Mouse (Mus musculus) CH12.LX (cell line): ENCODE data around the gene Cks2. TPM values are rescaled to one million over a fixed set of nuclear protein-coding genes. Genes with fewer than 3 reads are reported as not detected.

Source experiments
- DNase-seq: peaks from one replicate; pipeline ENCODE4 v3.0.0-alpha.2; 2013; ENCODE audit errors: extremely low read depth
- H3K27ac ChIP-seq: 2 replicates; pipeline ENCODE4 v1.5.1; 2012; ENCODE audit warnings: low read depth, mild to moderate bottlenecking, control low read depth, moderate library complexity; ENCODE audit not compliant: insufficient read depth
- H3K27me3 ChIP-seq: replicated peaks from 2 replicates; pipeline ENCODE3; 2012; ENCODE audit warnings: inconsistent platforms
- H3K36me3 ChIP-seq, 2 experiments: replicated peaks in 1 of 2; 2 replicates each; pipeline versions ENCODE3 to v1.6.1; 2012; ENCODE audit warnings: inconsistent platforms in 1 of 2, low read length in 1 of 2, mild to moderate bottlenecking in 1 of 2, mixed read lengths in 1 of 2, moderate library complexity in 1 of 2; ENCODE audit not compliant: control insufficient read depth in 1 of 2, insufficient read depth in 1 of 2
- H3K4me1 ChIP-seq, 2 experiments: 2 replicates each; pipeline ENCODE4 v1.6.1; 2012; ENCODE audit warnings: inconsistent platforms in 1 of 2, moderate library complexity in 1 of 2; ENCODE audit not compliant: insufficient read depth in 2 of 2, control insufficient read depth in 1 of 2
- H3K4me2 ChIP-seq: 2 replicates; pipeline ENCODE4 v1.6.1; 2012; ENCODE audit warnings: low read depth, mild to moderate bottlenecking, control low read depth; ENCODE audit not compliant: poor library complexity, insufficient read depth, severe bottlenecking
- H3K4me3 ChIP-seq, 3 experiments: fragments of 150-350 bp in 1 of 3; sonication (generic) in 1 of 3; replicated peaks in 1 of 3; 2 replicates each; pipeline versions ENCODE3 to v1.5.1; 2011 to 2012; ENCODE audit warnings: low read depth in 2 of 3, low read length in 2 of 3, mild to moderate bottlenecking in 2 of 3, moderate library complexity in 2 of 3, control low read depth in 1 of 3, improper control_type of control experiment in 1 of 3, inconsistent platforms in 1 of 3, mixed read lengths in 1 of 3; ENCODE audit not compliant: poor library complexity in 1 of 3
- H3K79me2 ChIP-seq: replicated peaks from 2 replicates; pipeline ENCODE4 v1.6.1; 2012; ENCODE audit warnings: mild to moderate bottlenecking, moderate library complexity; ENCODE audit not compliant: control insufficient read depth, poor library complexity, insufficient read depth, severe bottlenecking; ENCODE audit errors: extremely low read depth
- H3K9ac ChIP-seq: 2 replicates; pipeline ENCODE4 v1.6.1; 2012; ENCODE audit warnings: low read depth, mild to moderate bottlenecking, control low read depth, moderate library complexity; ENCODE audit not compliant: insufficient read depth
- H3K9me3 ChIP-seq: replicated peaks from 2 replicates; pipeline ENCODE3; 2012; ENCODE audit warnings: low read length, inconsistent platforms, mixed read lengths
- CHD1 ChIP-seq: IDR thresholded peaks from 2 replicates; pipeline ENCODE4 v1.6.1; 2012; ENCODE audit warnings: low read depth, low read length, improper control_type of control experiment, inconsistent platforms
- CTCF ChIP-seq, 2 experiments: IDR thresholded peaks in 1 of 2; conservative IDR thresholded peaks in 1 of 2; 2 replicates each; pipeline ENCODE4 v1.5.1; 2011 to 2012; ENCODE audit warnings: low read depth in 2 of 2, low read length in 2 of 2, improper control_type of control experiment in 1 of 2, inconsistent platforms in 1 of 2, mild to moderate bottlenecking in 1 of 2, moderate library complexity in 1 of 2
- EP300 ChIP-seq: IDR thresholded peaks from 2 replicates; pipeline ENCODE4 v1.6.1; 2011; ENCODE audit warnings: low read length, improper control_type of control experiment
- ETS1 ChIP-seq: conservative IDR thresholded peaks from 2 replicates; pipeline ENCODE4 v1.6.1; 2012; ENCODE audit warnings: low read depth, mild to moderate bottlenecking, inconsistent platforms, low read length, improper control_type of control experiment, moderate library complexity
- HCFC1 ChIP-seq: IDR thresholded peaks from 2 replicates; pipeline ENCODE4 v1.6.1; 2012; ENCODE audit warnings: low read depth, mild to moderate bottlenecking, inconsistent platforms, low read length, improper control_type of control experiment
- IRF4 ChIP-seq: IDR thresholded peaks from 2 replicates; pipeline ENCODE4 v1.6.1; 2014; ENCODE audit warnings: low read depth, mild to moderate bottlenecking, inconsistent platforms, low read length, improper control_type of control experiment
- JUN ChIP-seq: IDR thresholded peaks from 2 replicates; pipeline ENCODE4 v1.6.1; 2011; ENCODE audit warnings: low read depth, mild to moderate bottlenecking, low read length, improper control_type of control experiment, moderate library complexity; ENCODE audit not compliant: insufficient read depth
- JUND ChIP-seq: conservative IDR thresholded peaks from 2 replicates; pipeline ENCODE4 v1.6.1; 2011; ENCODE audit warnings: low read depth, low read length, improper control_type of control experiment
- KAT2A ChIP-seq: IDR thresholded peaks from 2 replicates; pipeline ENCODE4 v1.6.1; 2012; ENCODE audit warnings: low read length, improper control_type of control experiment, inconsistent platforms; ENCODE audit not compliant: insufficient replicate concordance
- MAFK ChIP-seq: IDR thresholded peaks from 2 replicates; pipeline ENCODE4 v1.6.1; 2011; ENCODE audit warnings: low read length, improper control_type of control experiment; ENCODE audit not compliant: insufficient replicate concordance
- NRF1 ChIP-seq: IDR thresholded peaks from 2 replicates; pipeline ENCODE4 v1.6.1; 2014; ENCODE audit warnings: low read depth, mild to moderate bottlenecking, inconsistent platforms, low read length, improper control_type of control experiment, moderate library complexity
- PAX5 ChIP-seq: IDR thresholded peaks from 2 replicates; pipeline ENCODE4 v1.6.1; 2012; ENCODE audit warnings: low read length, inconsistent platforms, mixed read lengths
- RAD21 ChIP-seq: IDR thresholded peaks from 2 replicates; pipeline ENCODE4 v1.6.1; 2011; ENCODE audit warnings: low read depth, mild to moderate bottlenecking, low read length, improper control_type of control experiment, moderate library complexity
- SIN3A ChIP-seq: IDR thresholded peaks from 2 replicates; pipeline ENCODE4 v1.6.1; 2012; ENCODE audit warnings: low read length, improper control_type of control experiment, inconsistent platforms
- SMC3 ChIP-seq: IDR thresholded peaks from 2 replicates; pipeline ENCODE4 v1.6.1; 2011; ENCODE audit warnings: low read depth, low read length, improper control_type of control experiment
- TBP ChIP-seq: conservative IDR thresholded peaks from 2 replicates; pipeline ENCODE4 v1.6.1; 2011; ENCODE audit warnings: low read depth, low read length, improper control_type of control experiment
- TCF12 ChIP-seq: IDR thresholded peaks from 2 replicates; pipeline ENCODE4 v1.6.1; 2014; ENCODE audit warnings: low read depth, mild to moderate bottlenecking, inconsistent platforms, low read length, improper control_type of control experiment
- USF1 ChIP-seq: IDR thresholded peaks from 2 replicates; pipeline ENCODE4 v1.6.1; 2014; ENCODE audit warnings: low read depth, mild to moderate bottlenecking, inconsistent platforms, low read length, improper control_type of control experiment
- ZKSCAN1 ChIP-seq: IDR thresholded peaks from 2 replicates; pipeline ENCODE4 v1.6.1; 2012; ENCODE audit warnings: low read depth, inconsistent platforms, low read length, improper control_type of control experiment, borderline replicate concordance
- dilution Hi-C: fragments of 300-500 bp; cut with MboI; formaldehyde crosslinking; loops from 2 replicates; pipeline ENCODE4 v1.14.3; 2020; ENCODE audit warnings: low sequenced_read_pairs; ENCODE audit not compliant: extremely low pct_unique_long_range_greater_than_20kb, extremely low pct_ligation_motif_present
- in situ Hi-C: fragments of 300-500 bp; cut with MboI; formaldehyde crosslinking; loops from 3 replicates; pipeline ENCODE4 v1.14.3; 2019; ENCODE audit warnings: low sequenced_read_pairs, low pct_ligation_motif_present, low pct_unique_long_range_greater_than_20kb, mixed read lengths
- polyA plus RNA-seq: library from polyadenylated mRNA; unstranded; fragments of >175 nt; gene quantifications from 2 replicates; pipeline ENCODE4 v1.2.1, GENCODE M21; 2012; ENCODE audit warnings: low read depth; ENCODE audit not compliant: insufficient read length
- total RNA-seq, 2 experiments: library from RNA; depleted of rRNA; stranded (reverse); fragments of 300-350 nt in 1 of 2; fragments of >200 nt in 1 of 2; gene quantifications; 2 replicates each; pipeline ENCODE4 v1.2.3; 2012 to 2014

The Cks2 gene
- total and polyA plus RNA-seq, 3 experiments = 142 to 465 (median 143) TPM

GRCm38 (mm10) chr13:51648237-51648636, 3.2 kb downstream of the Cks2 start:
- peaks cover 3 to 20% of the 10 kb centered on the region in 2 experiments for H3K4me1 ChIP-seq
- H3K36me3 ChIP-seq = peaks cover 8 to 23% of the 10 kb centered on the region in 2 experiments
- H3K79me2 ChIP-seq = peaks cover 55% of the 10 kb centered on the region
- in situ Hi-C loops (no loop called here), dilution Hi-C loops (no loop called here)
- no peak for DNase-seq
- peak overlapping the region in 2 of 3 experiments; percentile 73 to 75 for H3K4me3 ChIP-seq
- H3K9ac ChIP-seq = peak overlapping the region; percentile 79
- peak overlapping the region; percentile 87 for H3K4me2 ChIP-seq
- H3K9me3 ChIP-seq = no peaks in the 10 kb centered on the region
- TF ChIP-seq SIN3A = 0 out of 2 replicates have a peak, but pooled peaks have one; percentile 60
- TF ChIP-seq JUN = no peak
- TF ChIP-seq MAFK = peak; percentile 57; the same call in 1 of the 2 replicates
- no peak overlapping the region for H3K27ac ChIP-seq
- no peaks in the 10 kb centered on the region for H3K27me3 ChIP-seq

- Histone ChIP-seq H3K4me1 (peaks cover 5 to 24% of the 10 kb centered on the region in 2 experiments), H3K9ac (no peak overlapping the region), H3K79me2 (peaks cover 64% of the 10 kb centered on the region), H3K27ac (no peak overlapping the region), H3K9me3 (no peaks in the 10 kb centered on the region), H3K4me3 (no peak overlapping the region), H3K36me3 (peaks cover 19 to 36% of the 10 kb centered on the region in 2 experiments), H3K4me2 (no peak overlapping the region), H3K27me3 (no peaks in the 10 kb centered on the region)
- TF ChIP-seq TBP (no peak), PAX5 (no peak), JUND (no peak), CTCF (conservative IDR thresholded peaks at IDR 0.05 in 1 of 2, IDR thresholded peaks at IDR 0.05 in 1 of 2; ENCODE audit: low read depth in 2 of 2, low read length in 2 of 2) (no peak), NRF1 (no peak), KAT2A (no peak), CHD1 (no peak), USF1 (no peak), HCFC1 (no peak), RAD21 (no peak), SMC3 (no peak), IRF4 (no peak), ETS1 (no peak), EP300 (no peak), ZKSCAN1 (no peak), MAFK (no peak), TCF12 (no peak)
- in situ Hi-C loops = no loop called here
- dilution Hi-C loops = no loop called here
- DNase-seq = no peak
Measured at GRCm38 (mm10) chr13:51649740-51650139, 4.7 kb downstream of the Cks2 start.
